Comparison of ENCODE assay signal across 8 mouse cellular contexts in genomic region chr10:79717640-79718357, GRCm38 (mm10). TPM values are rescaled to one million over a fixed set of nuclear protein-coding genes. Genes with fewer than 3 reads are reported as not detected.
DNase-seq lines count a peak whose midpoint lies in the region; ATAC-seq and TF ChIP-seq lines count a peak whose summit lies in the region.

No protein-coding gene starts in this region.

- peaks cover 0 to 3% of the 10 kb centered on the region in 2 experiments; a peak in 2 of 4 replicates for H3K4me1 ChIP-seq in MEL (ENCODE audit: control insufficient read depth in 1 of 2, insufficient read depth in 2 of 2, low read length in 2 of 2)
- peaks cover 27% of the 10 kb centered on the region for H3K4me1 ChIP-seq in forebrain, embryonic 10.5 days
- H3K4me1 ChIP-seq in hindbrain, embryonic 13.5 days (replicated peaks): peaks cover 30% of the 10 kb centered on the region
- H3K4me1 ChIP-seq in liver, embryonic 11.5 days (replicated peaks; ENCODE audit: control insufficient read depth, insufficient read depth, low read length): peaks cover 7% of the 10 kb centered on the region
- H3K4me1 ChIP-seq in midbrain, postnatal 0 days (ENCODE audit: insufficient read depth, low read length): no peaks in the 10 kb centered on the region; the same call in 1 of the 2 replicates

- no peak overlapping the region for H3K27ac ChIP-seq in MEL (ENCODE audit: control insufficient read depth, low read depth, low read length)
- H3K27ac ChIP-seq in forebrain, embryonic 10.5 days: no peak overlapping the region
- no peak overlapping the region for H3K27ac ChIP-seq in hindbrain, embryonic 13.5 days
- H3K27ac ChIP-seq in liver, embryonic 11.5 days (ENCODE audit: low read depth, low read length): no peak overlapping the region
- H3K27ac ChIP-seq in midbrain, postnatal 0 days (ENCODE audit: low read depth, low read length): no peak overlapping the region

- no peaks in the 10 kb centered on the region for H3K79me2 ChIP-seq in MEL (ENCODE audit: control insufficient read depth, insufficient read depth, low read length, poor library complexity)

- no peak overlapping the region for H3K4me3 ChIP-seq in MEL (ENCODE audit: control insufficient read depth in 1 of 2, insufficient read depth in 1 of 2, low read depth in 2 of 2, low read length in 2 of 2)
- peak overlapping the region; percentile 71 for H3K4me3 ChIP-seq in forebrain, embryonic 10.5 days
- H3K4me3 ChIP-seq in hindbrain, embryonic 13.5 days: peak overlapping the region; percentile 67
- H3K4me3 ChIP-seq in liver, embryonic 11.5 days (ENCODE audit: low read depth, low read length): 0 out of 2 replicates have a peak overlapping the region, but pooled peaks have one; percentile 67
- H3K4me3 ChIP-seq in midbrain, postnatal 0 days (ENCODE audit: low read depth, low read length): peak overlapping the region; percentile 83

- peak overlapping the region; percentile 94 for H3K4me2 ChIP-seq in hindbrain, embryonic 13.5 days
- H3K4me2 ChIP-seq in liver, embryonic 11.5 days: peak overlapping the region; percentile 91
- H3K4me2 ChIP-seq in midbrain, postnatal 0 days (ENCODE audit: low read depth, low read length, poor library complexity, severe bottlenecking): peak overlapping the region; percentile 66

- TF ChIP-seq POLR2A in MEL (IDR thresholded peaks at IDR 0.05; ENCODE audit: control insufficient read depth in 1 of 2, insufficient read depth in 1 of 2, low read depth in 1 of 2, low read length in 2 of 2, poor library complexity in 1 of 2): no peak

- WGBS in forebrain, embryonic 10.5 days: 4% methylated on average over 43 of the region's 43 CpGs
- WGBS in hindbrain, embryonic 13.5 days: 5% methylated on average over 43 of the region's 43 CpGs
- 7% methylated on average over 43 of the region's 43 CpGs for WGBS in liver, embryonic 11.5 days
- 3% methylated on average over 43 of the region's 43 CpGs for WGBS in midbrain, postnatal 0 days

- H3K9me3 ChIP-seq in MEL (replicated peaks; ENCODE audit: insufficient read depth, low read length): no peaks in the 10 kb centered on the region
- H3K9me3 ChIP-seq in forebrain, embryonic 10.5 days: no peaks in the 10 kb centered on the region
- H3K9me3 ChIP-seq in hindbrain, embryonic 13.5 days: no peaks in the 10 kb centered on the region
- no peaks in the 10 kb centered on the region for H3K9me3 ChIP-seq in liver, embryonic 11.5 days (ENCODE audit: control insufficient read depth, low read length)
- no peaks in the 10 kb centered on the region for H3K9me3 ChIP-seq in midbrain, postnatal 0 days (ENCODE audit: low read length)

- no peak for TF ChIP-seq EP300 in MEL (IDR thresholded peaks at IDR 0.05; ENCODE audit: low read depth in 1 of 2, low read length in 2 of 2)

- peaks cover 0 to 2% of the 10 kb centered on the region in 2 experiments; a peak in 2 of 4 replicates for H3K36me3 ChIP-seq in MEL (ENCODE audit: control insufficient read depth in 1 of 2, insufficient read depth in 2 of 2, low read length in 2 of 2)
- H3K36me3 ChIP-seq in forebrain, embryonic 10.5 days (replicated peaks): no peaks in the 10 kb centered on the region
- H3K36me3 ChIP-seq in hindbrain, embryonic 13.5 days: no peaks in the 10 kb centered on the region
- H3K36me3 ChIP-seq in liver, embryonic 11.5 days (ENCODE audit: control insufficient read depth, insufficient read depth, low read length): no peaks in the 10 kb centered on the region
- H3K36me3 ChIP-seq in midbrain, postnatal 0 days (ENCODE audit: insufficient read depth, low read length): no peaks in the 10 kb centered on the region

- TF ChIP-seq CTCF in MEL (IDR thresholded peaks at IDR 0.05 in 2 of 3, conservative IDR thresholded peaks at IDR 0.05 in 1 of 3; ENCODE audit: control insufficient read depth in 1 of 3, insufficient read depth in 1 of 3, low read depth in 2 of 3, low read length in 3 of 3, poor library complexity in 1 of 3, severe bottlenecking in 1 of 3): no peak
- no peak for TF ChIP-seq CTCF in midbrain, postnatal 0 days (IDR thresholded peaks at IDR 0.05)

- no peak for ATAC-seq in hindbrain, embryonic 13.5 days (ENCODE audit: low FRiP score)
- ATAC-seq in liver, embryonic 11.5 days (replicated peaks; ENCODE audit: low FRiP score): no peak; the same call in 1 of the 2 replicates
- ATAC-seq in midbrain, postnatal 0 days (ENCODE audit: low FRiP score): no peak
- ATAC-seq in inflammation-experienced regulatory T-cells, adult 6 months: no peak

- peak; percentile 89 for DNase-seq in MEL (ENCODE audit: low read depth, low spot score)
- DNase-seq in brain, adult 2 months (ENCODE audit: low read depth, low spot score): peak; percentile 56
- peak; percentile 80 for DNase-seq in forebrain, embryonic 10.5 days (ENCODE audit: extremely low spot score, low spot score)
- peak; percentile 78 for DNase-seq in liver, embryonic 11.5 days (ENCODE audit: low spot score)
- no peak for DNase-seq in midbrain, postnatal 0 days (ENCODE audit: low spot score)
- peak; percentile 35 to 48 for DNase-seq in thymus, postnatal 36 days

- no peak for TF ChIP-seq RAD21 in MEL (IDR thresholded peaks at IDR 0.05; ENCODE audit: low read depth, low read length)

- peaks cover 0 to 2% of the 10 kb centered on the region in 2 experiments; a peak in 2 of 4 replicates for H3K27me3 ChIP-seq in MEL (ENCODE audit: control insufficient read depth in 1 of 2, insufficient read depth in 2 of 2, low read length in 2 of 2)
- H3K27me3 ChIP-seq in forebrain, embryonic 10.5 days (ENCODE audit: poor library complexity, severe bottlenecking): peaks cover 70% of the 10 kb centered on the region
- H3K27me3 ChIP-seq in hindbrain, embryonic 13.5 days: peaks cover 61% of the 10 kb centered on the region
- H3K27me3 ChIP-seq in liver, embryonic 11.5 days (replicated peaks; ENCODE audit: control insufficient read depth, insufficient read depth, low read length): peaks cover 54% of the 10 kb centered on the region
- no peaks in the 10 kb centered on the region for H3K27me3 ChIP-seq in midbrain, postnatal 0 days (ENCODE audit: insufficient read depth, low read length)

- H3K9ac ChIP-seq in MEL (ENCODE audit: control insufficient read depth, low read depth, low read length, poor library complexity, severe bottlenecking): no peak overlapping the region
- H3K9ac ChIP-seq in hindbrain, embryonic 13.5 days: peak overlapping the region; percentile 82
- H3K9ac ChIP-seq in liver, embryonic 11.5 days (ENCODE audit: low read depth, low read length): no peak overlapping the region
- peak overlapping the region; percentile 84 for H3K9ac ChIP-seq in midbrain, postnatal 0 days (replicated peaks; ENCODE audit: low read length, poor library complexity, severe bottlenecking)

RNA-seq across cellular contexts. Expression of gene Hcn2, which starts 1.4 kb away (rescaled TPM):
- 0.42 and 0.59 TPM in 2 replicates for total RNA-seq in MEL (2012; rRNA removed)
- 1 to 10 TPM in 1 of 2 experiments, not detected in 1; 1.6 TPM for polyA plus RNA-seq in MEL (2012; ENCODE audit: insufficient read depth in 1 of 2, insufficient read length in 2 of 2, low read depth in 1 of 2, low replicate concordance in 2 of 2, missing spikeins in 1 of 2)
- polyA plus RNA-seq in forebrain, embryonic 10.5 days (2016; fragmentation: Nextera tagmentation; extraction: Ambion mirVana): 0.06 TPM in 1 of 2 replicates, not detected in the other
- 0.43 and 0.64 TPM in 2 replicates for polyA plus RNA-seq in hindbrain, embryonic 13.5 days (2015; fragmentation: Nextera tagmentation; extraction: Ambion mirVana)
- not detected in 2 replicates for polyA plus RNA-seq in liver, embryonic 11.5 days (2014; fragmentation: Nextera tagmentation; extraction: Ambion mirVana)
- total RNA-seq in midbrain, postnatal 0 days (2014; rRNA removed): 60.9 and 66.1 TPM in 2 replicates
- 5.0 TPM in 2 replicates for polyA plus RNA-seq in midbrain, postnatal 0 days (2015; fragmentation: Nextera tagmentation; extraction: Ambion mirVana)
- polyA plus RNA-seq in inflammation-experienced regulatory T-cells, adult 6 months (2017; shearing (Covaris generic)): not detected

RNA-seq across cellular contexts. Expression of gene Bsg, which starts 13.5 kb away (rescaled TPM):
- 346 and 406 TPM in 2 replicates for total RNA-seq in MEL (2012; rRNA removed)
- 100 to 1,000 TPM; 318 to 700 TPM for polyA plus RNA-seq in MEL (2012; ENCODE audit: insufficient read depth in 1 of 2, insufficient read length in 2 of 2, low read depth in 1 of 2, low replicate concordance in 2 of 2, missing spikeins in 1 of 2)
- polyA plus RNA-seq in forebrain, embryonic 10.5 days (2016; fragmentation: Nextera tagmentation; extraction: Ambion mirVana): 598 and 623 TPM in 2 replicates
- polyA plus RNA-seq in hindbrain, embryonic 13.5 days (2015; fragmentation: Nextera tagmentation; extraction: Ambion mirVana): 690 and 717 TPM in 2 replicates
- 992 and 1,001 TPM in 2 replicates for polyA plus RNA-seq in liver, embryonic 11.5 days (2014; fragmentation: Nextera tagmentation; extraction: Ambion mirVana)
- 1,054 and 1,082 TPM in 2 replicates for total RNA-seq in midbrain, postnatal 0 days (2014; rRNA removed)
- 1,042 and 1,135 TPM in 2 replicates for polyA plus RNA-seq in midbrain, postnatal 0 days (2015; fragmentation: Nextera tagmentation; extraction: Ambion mirVana)
- 100 to 1,000 TPM; 116 to 152 (median 121) TPM for polyA plus RNA-seq in inflammation-experienced regulatory T-cells, adult 6 months (2017; shearing (Covaris generic))

RNA-seq across cellular contexts. Expression of gene Polrmt, which starts 28.6 kb away (rescaled TPM):
- total RNA-seq in MEL (2012; rRNA removed): 35.7 and 36.7 TPM in 2 replicates
- 10 to 100 TPM in 1 of 2 experiments, not detected in 1; 66.9 TPM for polyA plus RNA-seq in MEL (2012; ENCODE audit: insufficient read depth in 1 of 2, insufficient read length in 2 of 2, low read depth in 1 of 2, low replicate concordance in 2 of 2, missing spikeins in 1 of 2)
- 50.9 and 52.9 TPM in 2 replicates for polyA plus RNA-seq in forebrain, embryonic 10.5 days (2016; fragmentation: Nextera tagmentation; extraction: Ambion mirVana)
- polyA plus RNA-seq in hindbrain, embryonic 13.5 days (2015; fragmentation: Nextera tagmentation; extraction: Ambion mirVana): 37.1 and 42.4 TPM in 2 replicates
- 36.5 and 41.5 TPM in 2 replicates for polyA plus RNA-seq in liver, embryonic 11.5 days (2014; fragmentation: Nextera tagmentation; extraction: Ambion mirVana)
- total RNA-seq in midbrain, postnatal 0 days (2014; rRNA removed): 42.0 and 43.2 TPM in 2 replicates
- polyA plus RNA-seq in midbrain, postnatal 0 days (2015; fragmentation: Nextera tagmentation; extraction: Ambion mirVana): 32.5 and 37.4 TPM in 2 replicates
- polyA plus RNA-seq in inflammation-experienced regulatory T-cells, adult 6 months (2017; shearing (Covaris generic)): 10 to 100 TPM; 10.6 to 19.2 (median 17.1) TPM

RNA-seq across cellular contexts. Expression of gene Gzmm, which starts 29.0 kb away (rescaled TPM):
- 1.5 and 2.5 TPM in 2 replicates for total RNA-seq in MEL (2012; rRNA removed)
- polyA plus RNA-seq in MEL (2012; ENCODE audit: insufficient read depth in 1 of 2, insufficient read length in 2 of 2, low read depth in 1 of 2, low replicate concordance in 2 of 2, missing spikeins in 1 of 2): 1 to 10 TPM in 1 of 2 experiments, not detected in 1; 2.3 TPM
- polyA plus RNA-seq in forebrain, embryonic 10.5 days (2016; fragmentation: Nextera tagmentation; extraction: Ambion mirVana): 0.84 and 1.0 TPM in 2 replicates
- polyA plus RNA-seq in hindbrain, embryonic 13.5 days (2015; fragmentation: Nextera tagmentation; extraction: Ambion mirVana): 1.1 and 1.4 TPM in 2 replicates
- polyA plus RNA-seq in liver, embryonic 11.5 days (2014; fragmentation: Nextera tagmentation; extraction: Ambion mirVana): 0.16 and 0.45 TPM in 2 replicates
- total RNA-seq in midbrain, postnatal 0 days (2014; rRNA removed): 0.66 and 0.85 TPM in 2 replicates
- polyA plus RNA-seq in midbrain, postnatal 0 days (2015; fragmentation: Nextera tagmentation; extraction: Ambion mirVana): 1.2 and 1.4 TPM in 2 replicates
- 1 to 10 TPM in 1 of 3 experiments, under 1 TPM in 2; 0.62 to 3.2 (median 0.94) TPM for polyA plus RNA-seq in inflammation-experienced regulatory T-cells, adult 6 months (2017; shearing (Covaris generic))

RNA-seq across cellular contexts. Expression of gene Cdc34, which starts 35.8 kb away (rescaled TPM):
- total RNA-seq in MEL (2012; rRNA removed): 288 and 318 TPM in 2 replicates
- polyA plus RNA-seq in MEL (2012; ENCODE audit: insufficient read depth in 1 of 2, insufficient read length in 2 of 2, low read depth in 1 of 2, low replicate concordance in 2 of 2, missing spikeins in 1 of 2): 100 to 1,000 TPM; 417 to 422 TPM
- 253 and 264 TPM in 2 replicates for polyA plus RNA-seq in forebrain, embryonic 10.5 days (2016; fragmentation: Nextera tagmentation; extraction: Ambion mirVana)
- polyA plus RNA-seq in hindbrain, embryonic 13.5 days (2015; fragmentation: Nextera tagmentation; extraction: Ambion mirVana): 92.7 and 100 TPM in 2 replicates
- polyA plus RNA-seq in liver, embryonic 11.5 days (2014; fragmentation: Nextera tagmentation; extraction: Ambion mirVana): 213 and 236 TPM in 2 replicates
- total RNA-seq in midbrain, postnatal 0 days (2014; rRNA removed): 65.8 and 99.4 TPM in 2 replicates
- polyA plus RNA-seq in midbrain, postnatal 0 days (2015; fragmentation: Nextera tagmentation; extraction: Ambion mirVana): 72.5 and 75.2 TPM in 2 replicates
- polyA plus RNA-seq in inflammation-experienced regulatory T-cells, adult 6 months (2017; shearing (Covaris generic)): 10 to 100 TPM; 13.9 to 26.7 (median 20.5) TPM

Comparison
In these comparisons a context has a peak if more than half of its experiments do, and no peak if none do; other contexts are left out.
1. H3K4me3 ChIP-seq: peak in forebrain, embryonic 10.5 days (single experiment), hindbrain, embryonic 13.5 days (single experiment), liver, embryonic 11.5 days (single experiment) and midbrain, postnatal 0 days (single experiment); none in MEL (0 of 2).
2. H3K9ac ChIP-seq: peak in hindbrain, embryonic 13.5 days (single experiment) and midbrain, postnatal 0 days (single experiment); none in MEL (single experiment) and liver, embryonic 11.5 days (single experiment).
3. Peak in every context shown above with its lines, with median percentiles within 50 percentile points of each other: H3K4me2 ChIP-seq.